Mouse (Mus musculus): Measurements from ENCODE around the gene Kif3b. TPM values are rescaled to one million over a fixed set of nuclear protein-coding genes. Genes with fewer than 3 reads are reported as not detected.

Kif3b gene
- polyA plus RNA-seq, 1 experiment from 2014 or later = 3.1 TPM

DNA sequence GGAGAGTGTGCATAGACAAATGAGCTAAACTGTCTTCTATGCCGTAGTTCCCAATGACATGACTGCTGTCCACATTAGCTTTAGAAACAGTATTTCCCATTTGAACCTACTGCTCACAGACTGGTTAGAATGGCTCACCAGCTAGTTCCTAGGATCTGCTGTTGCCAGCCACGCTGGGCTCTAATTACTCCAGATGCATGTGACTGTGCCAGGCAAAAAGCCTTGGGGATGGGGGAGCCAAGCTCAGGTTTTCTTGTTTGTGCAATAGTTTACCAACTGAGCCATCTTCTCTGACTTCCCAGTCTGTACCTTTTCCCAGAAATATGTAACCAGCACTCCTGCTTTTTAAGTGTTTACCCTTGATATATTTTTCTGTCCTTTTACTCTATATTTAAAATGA, 84.2 kb downstream of the Kif3b start:
- H3K36me3 ChIP-seq (ENCODE audit: control insufficient read depth, insufficient read depth, low read length) = no peaks in the 10 kb centered on the region
- ATAC-seq (ENCODE audit: low FRiP score, low TSS enrichment) = no peak
- TF ChIP-seq CTCF (IDR thresholded peaks at IDR 0.05; ENCODE audit: low read depth) (no peak), EP300 (optimal IDR thresholded peaks at IDR 0.05) (no peak)
- H3K9ac ChIP-seq (ENCODE audit: low read length) = no peak overlapping the region
- H3K27me3 ChIP-seq (ENCODE audit: control insufficient read depth, insufficient read depth, low read length) = no peaks in the 10 kb centered on the region
- H3K4me1 ChIP-seq (replicated peaks; ENCODE audit: control insufficient read depth, insufficient read depth) = no peaks in the 10 kb centered on the region
- H3K9me3 ChIP-seq (ENCODE audit: control insufficient read depth, low read length) = no peaks in the 10 kb centered on the region
- 86% methylated on average over 2 of the region's 2 CpGs for WGBS
- no peak overlapping the region for H3K4me3 ChIP-seq (ENCODE audit: low read depth, low read length)
- no peak overlapping the region for H3K27ac ChIP-seq (replicated peaks)
- H3K4me2 ChIP-seq (replicated peaks; ENCODE audit: low read depth) = no peak overlapping the region
- DNase-seq (ENCODE audit: low spot score) = no peak

DNA sequence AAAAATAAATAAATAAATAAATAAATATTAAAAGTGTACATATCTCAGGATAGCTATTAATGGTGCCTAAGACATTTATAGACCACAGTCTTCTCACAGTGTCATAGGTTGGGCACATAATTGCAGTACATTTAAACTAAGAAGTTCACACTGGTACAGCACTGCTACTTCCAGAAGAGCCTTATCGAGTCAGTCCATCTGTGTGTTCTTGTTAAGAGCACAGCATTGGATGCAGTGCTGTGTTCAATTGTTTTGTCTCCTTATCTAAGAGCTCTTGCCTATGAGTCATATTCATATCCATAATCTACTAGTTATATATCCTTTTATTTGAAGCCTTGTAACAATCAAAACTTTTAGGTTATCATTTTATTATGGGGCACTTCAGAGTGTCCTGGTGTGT, 89.3 kb downstream of the Kif3b start:
- Histone ChIP-seq H3K4me1 (replicated peaks; ENCODE audit: control insufficient read depth, insufficient read depth) (no peaks in the 10 kb centered on the region), H3K4me2 (replicated peaks; ENCODE audit: low read depth) (no peak overlapping the region), H3K27me3 (ENCODE audit: control insufficient read depth, insufficient read depth, low read length) (no peaks in the 10 kb centered on the region), H3K4me3 (ENCODE audit: low read depth, low read length) (no peak overlapping the region), H3K36me3 (ENCODE audit: control insufficient read depth, insufficient read depth, low read length) (no peaks in the 10 kb centered on the region; the same call in 1 of the 2 replicates), H3K27ac (replicated peaks) (no peak overlapping the region), H3K9ac (ENCODE audit: low read length) (no peak overlapping the region), H3K9me3 (ENCODE audit: control insufficient read depth, low read length) (no peaks in the 10 kb centered on the region)
- ATAC-seq (ENCODE audit: low FRiP score, low TSS enrichment) (no peak), DNase-seq (ENCODE audit: low spot score) (no peak)
- TF ChIP-seq CTCF (IDR thresholded peaks at IDR 0.05; ENCODE audit: low read depth) (no peak), EP300 (optimal IDR thresholded peaks at IDR 0.05) (no peak)
- 77% methylated on average over 1 of the region's 1 CpGs for WGBS

Other genes with a start within 250 kb of the Kif3b start
- gene Ccm2l, start 225.5 kb upstream of the Kif3b start, polyA plus RNA-seq (2015; fragmentation: Nextera tagmentation; extraction: Ambion mirVana) = 1.1 and 1.2 TPM in 2 replicates
- gene Hck, start 182.9 kb upstream of the Kif3b start, polyA plus RNA-seq (2015; fragmentation: Nextera tagmentation; extraction: Ambion mirVana) = 3.2 and 3.6 TPM in 2 replicates
- gene Tm9sf4, start 130.1 kb upstream of the Kif3b start, polyA plus RNA-seq (2015; fragmentation: Nextera tagmentation; extraction: Ambion mirVana) = 44.0 and 45.6 TPM in 2 replicates
- 3.3 and 3.4 TPM in 2 replicates for gene Tspyl3, start 66.0 kb upstream of the Kif3b start, polyA plus RNA-seq (2015; fragmentation: Nextera tagmentation; extraction: Ambion mirVana)
- 6.9 and 7.7 TPM in 2 replicates for gene Plagl2, start 50.0 kb upstream of the Kif3b start, polyA plus RNA-seq (2015; fragmentation: Nextera tagmentation; extraction: Ambion mirVana)
- gene Pofut1, start 49.9 kb upstream of the Kif3b start, polyA plus RNA-seq (2015; fragmentation: Nextera tagmentation; extraction: Ambion mirVana) = 2.6 and 2.7 TPM in 2 replicates
- gene Asxl1, start 54.4 kb downstream of the Kif3b start, polyA plus RNA-seq (2015; fragmentation: Nextera tagmentation; extraction: Ambion mirVana) = 5.9 TPM in 2 replicates
- not detected in 2 replicates for gene 4930404H24Rik, start 201.4 kb downstream of the Kif3b start, polyA plus RNA-seq (2015; fragmentation: Nextera tagmentation; extraction: Ambion mirVana)
- gene Nol4l, start 238.6 kb downstream of the Kif3b start, polyA plus RNA-seq (2015; fragmentation: Nextera tagmentation; extraction: Ambion mirVana) = 4.4 and 4.8 TPM in 2 replicates

Measured in stomach, postnatal 0 days (tissue).